Mouse (Mus musculus) MEL (cell line): ENCODE measurements at regions not wholly inside any gene's neighbourhood (a gene's known extent, or its start where the extent isn't known, plus 50 kb on each side); places are given as distances from the start of the nearest gene placed in this dataset.

ENCODE experiments used
- DNase-seq: peaks from one replicate; pipeline ENCODE4 v3.0.0; 2011; ENCODE audit warnings: low read depth, low spot score
- H3K27ac ChIP-seq: 2 replicates; pipeline ENCODE4 v1.5.1; 2012; ENCODE audit warnings: low read depth, mild to moderate bottlenecking, control low read depth, low read length, moderate library complexity; ENCODE audit not compliant: control insufficient read depth
- H3K27me3 ChIP-seq, 2 experiments: fragments of 150-350 bp in 1 of 2; sonication (generic) in 1 of 2; 2 replicates each; pipeline ENCODE4 v1.6.1; 2012; ENCODE audit warnings: low read length in 2 of 2, mild to moderate bottlenecking in 2 of 2, improper control_type of control experiment in 1 of 2, moderate library complexity in 1 of 2; ENCODE audit not compliant: insufficient read depth in 2 of 2, control insufficient read depth in 1 of 2
- H3K36me3 ChIP-seq, 2 experiments: 2 replicates each; pipeline ENCODE4 v1.6.1; 2012 to 2014; ENCODE audit warnings: low read length in 2 of 2, improper control_type of control experiment in 1 of 2, inconsistent platforms in 1 of 2, mild to moderate bottlenecking in 1 of 2; ENCODE audit not compliant: insufficient read depth in 2 of 2, control insufficient read depth in 1 of 2
- H3K4me1 ChIP-seq, 2 experiments: fragments of 150-350 bp in 1 of 2; sonication (generic) in 1 of 2; 2 replicates each; pipeline ENCODE4 v1.6.1; 2012; ENCODE audit warnings: low read length in 2 of 2, improper control_type of control experiment in 1 of 2, mild to moderate bottlenecking in 1 of 2; ENCODE audit not compliant: insufficient read depth in 2 of 2, control insufficient read depth in 1 of 2
- H3K4me3 ChIP-seq, 2 experiments: fragments of 150-350 bp in 1 of 2; sonication (generic) in 1 of 2; 2 replicates each; pipeline ENCODE4 v1.5.1; 2012; ENCODE audit warnings: low read depth in 2 of 2, low read length in 2 of 2, mild to moderate bottlenecking in 2 of 2, moderate library complexity in 2 of 2, control low read depth in 1 of 2, improper control_type of control experiment in 1 of 2; ENCODE audit not compliant: control insufficient read depth in 1 of 2, insufficient read depth in 1 of 2
- H3K79me2 ChIP-seq: 2 replicates; pipeline ENCODE4 v1.6.1; 2012; ENCODE audit warnings: mild to moderate bottlenecking, low read length, moderate library complexity; ENCODE audit not compliant: control insufficient read depth, poor library complexity, insufficient read depth
- H3K9ac ChIP-seq: 2 replicates; pipeline ENCODE4 v1.6.1; 2012; ENCODE audit warnings: low read depth, mild to moderate bottlenecking, control low read depth, low read length, moderate library complexity; ENCODE audit not compliant: control insufficient read depth, poor library complexity, severe bottlenecking
- H3K9me3 ChIP-seq: fragments of 150-350 bp; sonication (generic); replicated peaks from 2 replicates; pipeline ENCODE4 v1.6.1; 2012; ENCODE audit warnings: mild to moderate bottlenecking, low read length, improper control_type of control experiment, moderate library complexity; ENCODE audit not compliant: insufficient read depth
- BHLHE40 ChIP-seq: IDR thresholded peaks from 2 replicates; pipeline ENCODE4 v1.6.1; 2012; ENCODE audit warnings: low read depth, mild to moderate bottlenecking, inconsistent platforms, low read length, improper control_type of control experiment, borderline replicate concordance
- CHD1 ChIP-seq: IDR thresholded peaks from 2 replicates; pipeline ENCODE4 v1.6.1; 2012; ENCODE audit warnings: low read depth, mild to moderate bottlenecking, inconsistent platforms, low read length, improper control_type of control experiment
- CTCF ChIP-seq, 3 experiments: IDR thresholded peaks in 2 of 3; conservative IDR thresholded peaks in 1 of 3; 2 replicates each; pipeline ENCODE4 v1.5.1; 2011 to 2012; ENCODE audit warnings: low read length in 3 of 3, low read depth in 2 of 3, mild to moderate bottlenecking in 2 of 3, improper control_type of control experiment in 1 of 3, inconsistent platforms in 1 of 3, mixed read lengths in 1 of 3, moderate library complexity in 1 of 3; ENCODE audit not compliant: control insufficient read depth in 1 of 3, insufficient read depth in 1 of 3, poor library complexity in 1 of 3, severe bottlenecking in 1 of 3
- E2F4 ChIP-seq: IDR thresholded peaks from 2 replicates; pipeline ENCODE4 v1.6.1; 2011; ENCODE audit warnings: low read depth, low read length, improper control_type of control experiment, borderline replicate concordance
- ETS1 ChIP-seq: IDR thresholded peaks from 2 replicates; pipeline ENCODE4 v1.6.1; 2012; ENCODE audit warnings: low read depth, mild to moderate bottlenecking, inconsistent platforms, low read length, improper control_type of control experiment, moderate library complexity
- KAT2A ChIP-seq: conservative IDR thresholded peaks from 2 replicates; pipeline ENCODE4 v1.6.1; 2012; ENCODE audit warnings: low read depth, low read length, improper control_type of control experiment, inconsistent platforms
- MAFK ChIP-seq: IDR thresholded peaks from 2 replicates; pipeline ENCODE4 v1.6.1; 2011; ENCODE audit warnings: low read depth, mild to moderate bottlenecking, low read length, improper control_type of control experiment, borderline replicate concordance
- MAX ChIP-seq: IDR thresholded peaks from 2 replicates; pipeline ENCODE4 v1.6.1; 2011; ENCODE audit warnings: low read length, improper control_type of control experiment
- MYB ChIP-seq: IDR thresholded peaks from 2 replicates; pipeline ENCODE4 v1.6.1; 2011; ENCODE audit warnings: mild to moderate bottlenecking, low read depth, low read length, improper control_type of control experiment
- MYC ChIP-seq: IDR thresholded peaks from 2 replicates; pipeline ENCODE4 v1.6.1; 2011; ENCODE audit warnings: low read depth, mild to moderate bottlenecking, low read length, improper control_type of control experiment, moderate library complexity
- POLR2AphosphoS5 ChIP-seq: IDR thresholded peaks from 2 replicates; pipeline ENCODE4 v1.6.1; 2012; ENCODE audit warnings: low read depth, borderline replicate concordance, mild to moderate bottlenecking, inconsistent platforms, low read length, moderate library complexity, mixed read lengths
- RAD21 ChIP-seq: IDR thresholded peaks from 2 replicates; pipeline ENCODE4 v1.6.1; 2011; ENCODE audit warnings: mild to moderate bottlenecking, low read depth, low read length, improper control_type of control experiment
- RCOR1 ChIP-seq: IDR thresholded peaks from 2 replicates; pipeline ENCODE4 v1.6.1; 2012; ENCODE audit warnings: low read depth, mild to moderate bottlenecking, inconsistent platforms, low read length, improper control_type of control experiment
- TAL1 ChIP-seq: IDR thresholded peaks from 2 replicates; pipeline ENCODE4 v1.6.1; 2012; ENCODE audit warnings: mild to moderate bottlenecking, inconsistent platforms, low read length, moderate library complexity, mixed read lengths
- TBP ChIP-seq: IDR thresholded peaks from 2 replicates; pipeline ENCODE4 v1.8.0; 2011; ENCODE audit warnings: low read depth, low read length, improper control_type of control experiment
- TCF12 ChIP-seq: IDR thresholded peaks from 2 replicates; pipeline ENCODE4 v1.6.1; 2014; ENCODE audit warnings: low read depth, mild to moderate bottlenecking, inconsistent platforms, low read length, improper control_type of control experiment, moderate library complexity
- USF2 ChIP-seq, 2 experiments: IDR thresholded peaks; 2 replicates each; pipeline ENCODE4 v1.6.1; 2011 to 2012; ENCODE audit warnings: improper control_type of control experiment in 2 of 2, low read length in 2 of 2, borderline replicate concordance in 1 of 2, inconsistent platforms in 1 of 2, low read depth in 1 of 2, mild to moderate bottlenecking in 1 of 2; ENCODE audit not compliant: insufficient read depth in 1 of 2
- ZNF384 ChIP-seq: IDR thresholded peaks from 2 replicates; pipeline ENCODE4 v1.6.1; 2012; ENCODE audit warnings: low read depth, mild to moderate bottlenecking, inconsistent platforms, low read length, improper control_type of control experiment

GRCm38 (mm10) chr16:90599329-90599870 is 127.8 kb downstream of the Mis18a start:
- no peaks in the 10 kb centered on the region for H3K4me1 ChIP-seq
- H3K36me3 ChIP-seq: no peaks in the 10 kb centered on the region
- no peaks in the 10 kb centered on the region for H3K27me3 ChIP-seq
- no peak overlapping the region for H3K9ac ChIP-seq
- H3K9me3 ChIP-seq: no peaks in the 10 kb centered on the region
- H3K27ac ChIP-seq: no peak overlapping the region
- TF ChIP-seq USF2 (IDR thresholded peaks at IDR 0.05; ENCODE audit: borderline replicate concordance in 1 of 2, insufficient read depth in 1 of 2, low read depth in 1 of 2, low read length in 2 of 2) (no peak), BHLHE40 (no peak), E2F4 (no peak), ZNF384 (no peak), CTCF (IDR thresholded peaks at IDR 0.05 in 2 of 3, conservative IDR thresholded peaks at IDR 0.05 in 1 of 3; ENCODE audit: control insufficient read depth in 1 of 3, insufficient read depth in 1 of 3, low read depth in 2 of 3, low read length in 3 of 3, poor library complexity in 1 of 3, severe bottlenecking in 1 of 3) (no peak), MAFK (no peak)
- TF ChIP-seq, all 39 proteins: peak for 0
- H3K79me2 ChIP-seq: no peaks in the 10 kb centered on the region
- no peak for DNase-seq
- no peak overlapping the region for H3K4me3 ChIP-seq

- Histone ChIP-seq H3K27ac (no peak overlapping the region), H3K27me3 (no peaks in the 10 kb centered on the region), H3K4me1 (no peaks in the 10 kb centered on the region), H3K36me3 (no peaks in the 10 kb centered on the region), H3K4me3 (no peak overlapping the region), H3K79me2 (no peaks in the 10 kb centered on the region), H3K9ac (no peak overlapping the region), H3K9me3 (no peaks in the 10 kb centered on the region)
- TF ChIP-seq MYB: no peak
- TF ChIP-seq USF2 (IDR thresholded peaks at IDR 0.05; ENCODE audit: borderline replicate concordance in 1 of 2, insufficient read depth in 1 of 2, low read depth in 1 of 2, low read length in 2 of 2): no peak
- no peak for TF ChIP-seq MYC
- no peak for TF ChIP-seq RAD21
- no peak for TF ChIP-seq TBP
- no peak for TF ChIP-seq RCOR1
- TF ChIP-seq KAT2A: no peak
- TF ChIP-seq MAFK: no peak
- TF ChIP-seq CTCF (IDR thresholded peaks at IDR 0.05 in 2 of 3, conservative IDR thresholded peaks at IDR 0.05 in 1 of 3; ENCODE audit: control insufficient read depth in 1 of 3, insufficient read depth in 1 of 3, low read depth in 2 of 3, low read length in 3 of 3, poor library complexity in 1 of 3, severe bottlenecking in 1 of 3): no peak
- TF ChIP-seq POLR2AphosphoS5: no peak
- no peak for TF ChIP-seq TCF12
- no peak for TF ChIP-seq ETS1
- no peak for TF ChIP-seq ZNF384
- no peak for TF ChIP-seq TAL1
- TF ChIP-seq MAX: no peak
- TF ChIP-seq CHD1: no peak
- no peak for DNase-seq
Observed at GRCm38 (mm10) chr16:90598727-90599126, 128.5 kb downstream of the Mis18a start.
